Mouse (Mus musculus) stomach, embryonic 15.5 days (tissue): ENCODE measurements around the gene Rpl27a. TPM values are rescaled to one million over a fixed set of nuclear protein-coding genes. Genes with fewer than 3 reads are reported as not detected.
A peak's percentile ranks its signal among the peaks of the same experiment; 100 is the strongest.

Source experiments
- ATAC-seq: fragments of 200-750 bp; cut with Nextera tagmentation; 2 replicates; pipeline ENCODE4 v1.8.0; 2017; ENCODE audit warnings: low read depth, moderate number of reproducible peaks, moderate TSS enrichment; ENCODE audit not compliant: insufficient read depth, low FRiP score
- H3K27ac ChIP-seq: fragments of 300-500 bp; sonication (generic); 2 replicates; pipeline ENCODE4 v1.5.1; 2015; ENCODE audit warnings: mild to moderate bottlenecking, inconsistent platforms
- H3K27me3 ChIP-seq: fragments of 300-500 bp; sonication (generic); replicated peaks from 2 replicates; pipeline ENCODE4 v1.6.1; 2015; ENCODE audit warnings: inconsistent platforms
- H3K36me3 ChIP-seq: fragments of 300-500 bp; sonication (generic); 2 replicates; pipeline ENCODE4 v1.6.1; 2015; ENCODE audit warnings: inconsistent platforms
- H3K4me1 ChIP-seq: fragments of 300-500 bp; sonication (generic); 2 replicates; pipeline ENCODE4 v1.6.1; 2015; ENCODE audit warnings: inconsistent platforms
- H3K4me2 ChIP-seq: fragments of 300-500 bp; sonication (generic); 2 replicates; pipeline ENCODE4 v1.6.1; 2015; ENCODE audit warnings: mild to moderate bottlenecking, inconsistent platforms
- H3K4me3 ChIP-seq: fragments of 300-500 bp; sonication (generic); replicated peaks from 2 replicates; pipeline ENCODE4 v1.5.1; 2015; ENCODE audit warnings: inconsistent platforms
- H3K9ac ChIP-seq: fragments of 300-500 bp; sonication (generic); 2 replicates; pipeline ENCODE4 v1.6.1; 2015; ENCODE audit warnings: inconsistent platforms
- H3K9me3 ChIP-seq: fragments of 300-500 bp; sonication (generic); 2 replicates; pipeline ENCODE4 v1.6.1; 2016; ENCODE audit warnings: inconsistent platforms
- WGBS: fragments of 180-500 bp; shearing (Covaris S2); methylation state at CpG from one replicate; pipeline ENCODE4 v1.1.7; 2015; 5-methylcytosine and 5-hydroxymethylcytosine counted together
- polyA plus RNA-seq: library from polyadenylated mRNA; unstranded; fragments of >200 nt; fragmentation: Nextera tagmentation; extraction: Ambion mirVana; gene quantifications from 2 replicates; pipeline ENCODE4 v1.2.1, GENCODE M21; 2015

The Rpl27a gene
- polyA plus RNA-seq, 1 experiment from 2014 or later, result 130 TPM

DNA sequence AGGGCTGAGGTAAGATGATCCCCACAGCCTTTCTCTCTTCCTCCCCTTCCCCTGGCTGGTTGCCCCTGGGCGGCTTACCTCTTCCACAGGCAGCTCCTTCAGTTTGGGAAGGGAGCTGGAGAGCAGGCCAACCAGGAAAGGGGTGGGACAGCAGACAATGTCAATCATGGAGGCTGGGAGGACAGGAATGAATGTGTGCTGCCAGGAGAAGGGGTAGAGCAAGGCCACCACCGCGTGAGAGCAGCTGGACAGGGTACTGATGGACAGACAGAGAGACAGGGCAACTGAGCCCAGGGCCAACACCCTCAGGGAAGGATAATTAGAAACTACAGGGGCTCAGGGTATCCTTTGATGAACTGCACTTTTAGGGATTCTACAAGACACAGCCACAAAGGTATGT is 8.6 kb downstream of the Rpl27a start:
- Histone ChIP-seq H3K4me3 (no peak overlapping the region), H3K4me1 (0 out of 2 replicates have a peak, but pooled peaks cover 3% of the 10 kb centered on the region), H3K9me3 (no peaks in the 10 kb centered on the region), H3K9ac (no peak overlapping the region), H3K36me3 (peaks cover 65% of the 10 kb centered on the region), H3K27ac (no peak overlapping the region), H3K4me2 (no peak overlapping the region), H3K27me3 (no peaks in the 10 kb centered on the region)
- ATAC-seq, result no peak
- WGBS, result 76% methylated on average over 3 of the region's 3 CpGs

- no peak overlapping the region for H3K9ac ChIP-seq
- ATAC-seq, result no peak
These were observed 9.4 kb downstream of the Rpl27a start for GRCm38 (mm10) chr7:109528356-109528755.

DNA sequence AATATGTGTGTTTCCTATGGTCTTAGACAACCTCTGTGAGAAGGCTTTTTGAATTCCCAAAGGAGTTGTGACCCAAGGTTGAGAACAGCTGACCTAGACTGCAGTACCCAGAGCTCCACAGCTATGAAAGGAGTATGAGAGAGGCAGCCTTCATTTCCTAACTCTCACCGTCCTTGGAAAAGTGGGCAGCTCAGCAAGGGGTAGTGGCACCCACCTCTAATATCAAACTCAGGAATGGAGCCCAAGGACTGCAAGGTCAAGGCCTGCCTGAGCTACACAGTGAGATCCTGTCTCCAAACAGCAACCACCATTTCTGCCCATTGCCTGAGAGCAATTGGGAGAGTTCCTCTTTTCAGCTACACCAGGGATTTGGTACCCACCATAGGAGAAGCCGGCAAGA is 10.8 kb downstream of the Rpl27a start:
- H3K27me3 ChIP-seq, result no peaks in the 10 kb centered on the region
- no peak overlapping the region for H3K27ac ChIP-seq
- ATAC-seq, result no peak
- no peak overlapping the region for H3K4me3 ChIP-seq
- no peak overlapping the region for H3K9ac ChIP-seq
- 76% methylated on average over 2 of the region's 2 CpGs for WGBS
- no peaks in the 10 kb centered on the region for H3K9me3 ChIP-seq
- H3K4me2 ChIP-seq, result no peak overlapping the region
- H3K36me3 ChIP-seq, result peaks cover 64% of the 10 kb centered on the region
- no peaks in the 10 kb centered on the region for H3K4me1 ChIP-seq

More at GRCm38 (mm10) chr7:109528356-109528755, 9.4 kb downstream of the Rpl27a start:
- Histone ChIP-seq H3K4me3 (no peak overlapping the region), H3K27ac (no peak overlapping the region), H3K4me2 (no peak overlapping the region), H3K9me3 (no peaks in the 10 kb centered on the region), H3K4me1 (no peaks in the 10 kb centered on the region), H3K36me3 (peaks cover 67% of the 10 kb centered on the region), H3K27me3 (no peaks in the 10 kb centered on the region)
- WGBS, result 15% methylated on average over 3 of the region's 3 CpGs

GRCm38 (mm10) chr7:109531501-109531900 is 12.6 kb downstream of the Rpl27a start:
- no peaks in the 10 kb centered on the region for H3K27me3 ChIP-seq
- ATAC-seq, result no peak
- H3K9me3 ChIP-seq, result no peaks in the 10 kb centered on the region
- H3K36me3 ChIP-seq, result peaks cover 57% of the 10 kb centered on the region
- 0 out of 2 replicates have a peak overlapping the region, but pooled peaks have one; percentile 7 for H3K27ac ChIP-seq
- H3K4me3 ChIP-seq, result no peak overlapping the region
- no peak overlapping the region for H3K9ac ChIP-seq
- no peaks in the 10 kb centered on the region for H3K4me1 ChIP-seq
- 70% methylated on average over 5 of the region's 5 CpGs for WGBS
- H3K4me2 ChIP-seq, result no peak overlapping the region

- ATAC-seq, result no peak
- Histone ChIP-seq H3K9me3 (no peaks in the 10 kb centered on the region), H3K27ac (no peak overlapping the region), H3K9ac (no peak overlapping the region), H3K27me3 (no peaks in the 10 kb centered on the region), H3K4me2 (no peak overlapping the region), H3K36me3 (peaks cover 52% of the 10 kb centered on the region), H3K4me3 (no peak overlapping the region), H3K4me1 (peaks cover 4% of the 10 kb centered on the region; the same call in 1 of the 2 replicates)
- WGBS, result 61% methylated on average over 3 of the region's 3 CpGs
These were observed 13.7 kb downstream of the Rpl27a start for GRCm38 (mm10) chr7:109532691-109533090.

GRCm38 (mm10) chr7:109533129-109533528 is 14.2 kb downstream of the Rpl27a start:
- Histone ChIP-seq H3K4me3 (no peak overlapping the region), H3K4me1 (peaks cover 4% of the 10 kb centered on the region; the same call in 1 of the 2 replicates), H3K27ac (no peak overlapping the region), H3K4me2 (no peak overlapping the region), H3K27me3 (no peaks in the 10 kb centered on the region), H3K36me3 (peaks cover 50% of the 10 kb centered on the region), H3K9ac (no peak overlapping the region), H3K9me3 (no peaks in the 10 kb centered on the region)
- no peak for ATAC-seq
- WGBS, result 71% methylated on average over 4 of the region's 4 CpGs

- H3K4me3 ChIP-seq, result no peak overlapping the region
- ATAC-seq, result no peak
- peaks cover 4% of the 10 kb centered on the region; the same call in 1 of the 2 replicates for H3K4me1 ChIP-seq
- H3K9ac ChIP-seq, result no peak overlapping the region
- H3K4me2 ChIP-seq, result no peak overlapping the region
- H3K27me3 ChIP-seq, result no peaks in the 10 kb centered on the region
- H3K27ac ChIP-seq, result no peak overlapping the region
- peaks cover 51% of the 10 kb centered on the region for H3K36me3 ChIP-seq
- no peaks in the 10 kb centered on the region for H3K9me3 ChIP-seq
- 85% methylated on average over 4 of the region's 4 CpGs for WGBS
These were observed 14.9 kb downstream of the Rpl27a start for GRCm38 (mm10) chr7:109533888-109534287.

DNA sequence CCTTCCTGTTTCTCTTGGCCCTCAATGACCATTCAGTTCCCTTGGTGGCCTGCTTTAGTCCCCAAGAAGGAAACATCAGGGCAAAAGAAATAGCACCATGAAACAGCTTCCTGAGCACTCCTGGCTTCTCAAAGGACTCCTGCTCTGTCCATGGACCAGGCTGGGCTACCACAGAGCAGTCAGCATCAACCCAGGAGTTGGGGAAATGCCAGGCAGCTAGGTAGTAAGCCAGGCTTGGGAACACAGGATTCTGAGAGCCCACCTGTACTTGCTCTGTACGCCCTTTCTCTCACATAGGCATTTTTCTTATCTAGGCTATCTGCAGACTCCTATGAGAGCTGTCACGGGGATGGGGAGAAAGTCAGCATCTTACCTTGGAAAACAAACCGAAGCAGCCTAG is 16.0 kb downstream of the Rpl27a start:
- Histone ChIP-seq H3K4me3 (no peak overlapping the region), H3K4me2 (no peak overlapping the region), H3K27ac (no peak overlapping the region), H3K36me3 (peaks cover 56% of the 10 kb centered on the region), H3K9ac (no peak overlapping the region), H3K27me3 (no peaks in the 10 kb centered on the region), H3K4me1 (peaks cover 4% of the 10 kb centered on the region; the same call in 1 of the 2 replicates), H3K9me3 (no peaks in the 10 kb centered on the region)
- ATAC-seq, result no peak
- 72% methylated on average over 3 of the region's 3 CpGs for WGBS

DNA sequence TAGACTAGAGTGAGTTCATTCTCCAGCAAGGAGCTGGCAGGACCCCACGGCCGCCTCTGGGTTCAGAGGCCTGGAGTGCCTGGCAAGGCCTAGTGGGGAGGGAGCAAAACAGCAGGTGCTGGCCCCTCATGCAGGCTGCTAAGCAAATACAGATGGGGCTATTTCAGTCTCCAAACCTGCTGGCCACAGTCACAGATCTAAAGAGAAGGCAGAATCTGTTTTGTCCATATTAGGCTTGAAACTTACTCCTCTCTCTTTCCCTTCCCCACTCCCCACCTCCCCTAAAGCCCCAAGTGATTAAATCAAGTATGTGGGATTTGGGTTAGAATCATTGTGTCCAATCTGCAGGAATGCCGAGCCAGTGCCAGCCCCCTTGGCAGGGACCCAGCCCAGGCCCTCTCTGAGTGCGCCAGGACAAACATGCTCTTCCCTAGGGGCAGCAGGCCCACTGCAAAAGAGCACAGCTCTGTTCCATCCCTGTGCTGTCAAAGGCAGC is 17.6 kb downstream of the Rpl27a start:
- ATAC-seq, result peak; percentile 47; the same call in 1 of the 2 replicates
- no peak overlapping the region for H3K9ac ChIP-seq
- H3K9me3 ChIP-seq, result no peaks in the 10 kb centered on the region
- 60% methylated on average over 4 of the region's 4 CpGs for WGBS
- peaks cover 4% of the 10 kb centered on the region; the same call in 1 of the 2 replicates for H3K4me1 ChIP-seq
- H3K4me2 ChIP-seq, result no peak overlapping the region
- no peaks in the 10 kb centered on the region for H3K27me3 ChIP-seq
- H3K4me3 ChIP-seq, result no peak overlapping the region
- H3K27ac ChIP-seq, result peak overlapping the region; percentile 76
- peaks cover 58% of the 10 kb centered on the region for H3K36me3 ChIP-seq

DNA sequence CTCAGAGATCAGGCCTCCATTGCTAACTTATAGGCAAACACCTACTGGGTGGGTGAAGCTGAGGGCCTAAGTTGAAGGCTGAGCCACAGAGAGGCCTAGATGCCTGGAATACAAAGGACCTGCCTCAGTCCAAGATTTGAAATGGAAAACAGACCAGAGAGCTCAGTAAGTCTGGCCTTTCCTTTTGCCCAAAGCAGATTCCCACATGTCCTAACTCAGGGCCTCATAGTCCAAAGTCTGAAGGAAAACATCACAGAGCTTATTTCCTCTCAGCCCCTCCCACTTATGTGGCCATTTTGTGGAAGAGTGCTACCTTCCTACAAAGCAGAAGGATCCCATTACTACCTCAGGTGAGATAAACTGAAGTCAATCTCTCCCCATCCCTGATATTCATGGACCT is 22.0 kb downstream of the Rpl27a start:
- H3K4me2 ChIP-seq, result no peak overlapping the region
- peaks cover 52% of the 10 kb centered on the region for H3K36me3 ChIP-seq
- no peak overlapping the region for H3K4me3 ChIP-seq
- H3K9me3 ChIP-seq, result no peaks in the 10 kb centered on the region
- H3K9ac ChIP-seq, result no peak overlapping the region
- peaks cover 4% of the 10 kb centered on the region; the same call in 1 of the 2 replicates for H3K4me1 ChIP-seq
- no peaks in the 10 kb centered on the region for H3K27me3 ChIP-seq
- ATAC-seq, result no peak
- no peak overlapping the region for H3K27ac ChIP-seq

DNA sequence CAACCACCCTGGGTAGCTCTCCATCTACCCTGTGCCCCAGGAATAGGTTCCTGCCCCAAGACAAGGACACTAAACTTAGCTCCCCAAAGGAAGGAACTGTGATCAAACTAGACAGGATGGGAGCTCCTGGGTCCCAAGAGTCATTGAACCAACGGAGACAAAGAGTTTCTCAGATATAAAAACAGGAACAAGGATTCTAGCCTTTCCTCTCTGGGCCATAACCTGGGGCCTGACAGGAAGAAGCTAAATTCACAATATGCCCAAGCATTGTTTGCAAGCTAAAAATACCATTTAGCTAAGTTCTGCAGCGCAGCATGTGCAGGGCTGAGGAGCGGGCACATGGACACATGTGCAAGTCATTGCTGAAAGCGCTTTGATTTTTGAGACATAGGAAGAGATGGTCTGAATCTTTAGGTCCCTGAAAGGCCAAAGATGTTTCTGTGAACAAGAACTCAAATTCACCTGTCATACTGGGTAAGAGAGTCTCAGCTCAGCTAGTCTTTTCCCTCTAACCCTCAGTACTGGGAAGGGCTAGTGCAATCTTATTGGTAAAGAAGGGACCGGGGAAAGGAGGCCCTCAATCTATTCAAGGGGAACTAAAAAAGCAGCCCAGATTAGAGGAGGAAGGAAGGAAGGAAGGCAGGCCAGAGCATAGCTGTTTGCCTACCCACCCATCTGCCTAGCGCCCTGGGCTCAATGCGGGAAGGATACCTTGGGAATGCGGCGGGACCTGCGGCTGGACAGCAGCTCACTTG is 22.8 kb downstream of the Rpl27a start:
- Histone ChIP-seq H3K9ac (no peak overlapping the region), H3K36me3 (peaks cover 46% of the 10 kb centered on the region), H3K4me3 (no peak overlapping the region), H3K4me1 (peaks cover 2% of the 10 kb centered on the region; the same call in 1 of the 2 replicates), H3K27ac (peak overlapping the region; percentile 28; the same call in 1 of the 2 replicates), H3K9me3 (no peaks in the 10 kb centered on the region), H3K27me3 (no peaks in the 10 kb centered on the region), H3K4me2 (no peak overlapping the region)
- no peak for ATAC-seq
- WGBS, result 83% methylated on average over 10 of the region's 10 CpGs

DNA sequence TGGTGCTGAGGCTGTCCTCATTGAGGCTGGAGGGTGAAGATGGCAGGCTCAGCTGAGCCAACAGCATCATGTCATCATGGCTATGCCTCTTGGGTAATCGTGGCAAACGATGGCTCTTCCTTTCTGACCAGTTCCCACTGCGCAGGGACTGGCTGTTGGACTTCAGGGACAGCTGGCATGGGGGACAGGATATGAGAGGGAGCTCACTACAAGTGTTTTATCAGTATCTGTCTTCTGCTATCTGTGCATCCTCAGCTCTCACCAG is 23.3 kb downstream of the Rpl27a start:
- Histone ChIP-seq H3K9me3 (no peaks in the 10 kb centered on the region), H3K27me3 (no peaks in the 10 kb centered on the region), H3K4me2 (no peak overlapping the region), H3K9ac (no peak overlapping the region), H3K36me3 (peaks cover 47% of the 10 kb centered on the region), H3K27ac (0 out of 2 replicates have a peak overlapping the region, but pooled peaks have one; percentile 28), H3K4me3 (no peak overlapping the region), H3K4me1 (no peaks in the 10 kb centered on the region)
- ATAC-seq, result no peak
- WGBS, result 73% methylated on average over 3 of the region's 3 CpGs
